Mouse (Mus musculus) liver (tissue): ENCODE measurements around the gene Rai14.

Experiments
- DNase-seq: peaks from one replicate; pipeline ENCODE4 v3.0.0-alpha.2; 2020; ENCODE audit warnings: mixed read lengths

Rai14 gene

GRCm38 (mm10) chr15:10720188-10720587 is 5.8 kb upstream of the Rai14 start:
- DNase-seq = no peak

GRCm38 (mm10) chr15:10719511-10719910 is 5.1 kb upstream of the Rai14 start:
- DNase-seq = no peak

- no peak for DNase-seq
Observed at GRCm38 (mm10) chr15:10718763-10719162, 4.3 kb upstream of the Rai14 start.

- DNase-seq = no peak
Observed at GRCm38 (mm10) chr15:10717284-10717683, 2.9 kb upstream of the Rai14 start.

GRCm38 (mm10) chr15:10715966-10716365 is 1.5 kb upstream of the Rai14 start:
- no peak for DNase-seq

- peak; percentile 34 for DNase-seq
Observed at GRCm38 (mm10) chr15:10715139-10715505, 698 bp upstream of the Rai14 start.

GRCm38 (mm10) chr15:10713626-10714316 is 653 bp downstream of the Rai14 start:
- DNase-seq = no peak

- no peak for DNase-seq
Observed at GRCm38 (mm10) chr15:10713181-10713625, 1.2 kb downstream of the Rai14 start.

GRCm38 (mm10) chr15:10712288-10712687 is 2.1 kb downstream of the Rai14 start:
- DNase-seq = no peak

- DNase-seq = no peak
Observed at GRCm38 (mm10) chr15:10711231-10711630, 3.2 kb downstream of the Rai14 start.

GRCm38 (mm10) chr15:10708591-10709272 is 5.7 kb downstream of the Rai14 start:
- DNase-seq = no peak

- DNase-seq = no peak
Observed at GRCm38 (mm10) chr15:10707109-10707508, 7.3 kb downstream of the Rai14 start.

- DNase-seq = no peak
Observed at GRCm38 (mm10) chr15:10706414-10706813, 8.0 kb downstream of the Rai14 start.

- no peak for DNase-seq
Observed at GRCm38 (mm10) chr15:10705752-10706151, 8.7 kb downstream of the Rai14 start.

GRCm38 (mm10) chr15:10704328-10704727 is 10.1 kb downstream of the Rai14 start:
- DNase-seq = no peak

GRCm38 (mm10) chr15:10701571-10701970 is 12.9 kb downstream of the Rai14 start:
- no peak for DNase-seq

- DNase-seq = no peak
Observed at GRCm38 (mm10) chr15:10700891-10701466, 13.4 kb downstream of the Rai14 start.

- DNase-seq = no peak
Observed at GRCm38 (mm10) chr15:10696478-10697234, 17.8 kb downstream of the Rai14 start.

GRCm38 (mm10) chr15:10692627-10693026 is 21.8 kb downstream of the Rai14 start:
- DNase-seq = no peak

GRCm38 (mm10) chr15:10691481-10691880 is 22.9 kb downstream of the Rai14 start:
- DNase-seq = no peak

- no peak for DNase-seq
Observed at GRCm38 (mm10) chr15:10690973-10691372, 23.5 kb downstream of the Rai14 start.

- peak; percentile 46 for DNase-seq
Observed at GRCm38 (mm10) chr15:10690219-10690618, 24.2 kb downstream of the Rai14 start.

- DNase-seq = no peak
Observed at GRCm38 (mm10) chr15:10689304-10689703, 25.1 kb downstream of the Rai14 start.
